Mouse (Mus musculus) neural tube, embryonic 15.5 days (tissue): Measurements from ENCODE around the gene Gimap8. TPM values are rescaled to one million over a fixed set of nuclear protein-coding genes. Genes with fewer than 3 reads are reported as not detected.
A peak's percentile ranks its signal among the peaks of the same experiment; 100 is the strongest.

Source experiments
- ATAC-seq: fragments of 200-750 bp; cut with Nextera tagmentation; 2 replicates; pipeline ENCODE4 v1.8.0; 2017; ENCODE audit warnings: mild to moderate bottlenecking, moderate TSS enrichment, moderate library complexity; ENCODE audit not compliant: low FRiP score
- H3K27ac ChIP-seq: fragments of 300-500 bp; sonication (generic); replicated peaks from 2 replicates; pipeline ENCODE4 v1.5.1; 2015; ENCODE audit warnings: mild to moderate bottlenecking, inconsistent platforms
- H3K27me3 ChIP-seq: fragments of 300-500 bp; sonication (generic); replicated peaks from 2 replicates; pipeline ENCODE4 v1.6.1; 2015; ENCODE audit warnings: inconsistent platforms
- H3K36me3 ChIP-seq: fragments of 300-500 bp; sonication (generic); 2 replicates; pipeline ENCODE4 v1.6.1; 2015; ENCODE audit warnings: inconsistent platforms
- H3K4me1 ChIP-seq: fragments of 300-500 bp; sonication (generic); 2 replicates; pipeline ENCODE4 v1.6.1; 2015; ENCODE audit warnings: inconsistent platforms
- H3K4me2 ChIP-seq: fragments of 300-500 bp; sonication (generic); 2 replicates; pipeline ENCODE4 v1.6.1; 2015; ENCODE audit warnings: inconsistent platforms, mild to moderate bottlenecking, moderate library complexity
- H3K4me3 ChIP-seq: fragments of 300-500 bp; sonication (generic); replicated peaks from 2 replicates; pipeline ENCODE4 v1.5.1; 2015; ENCODE audit warnings: mild to moderate bottlenecking, inconsistent platforms
- H3K9ac ChIP-seq: fragments of 300-500 bp; sonication (generic); replicated peaks from 2 replicates; pipeline ENCODE4 v1.6.1; 2015; ENCODE audit warnings: mild to moderate bottlenecking, inconsistent platforms
- H3K9me3 ChIP-seq: fragments of 300-500 bp; sonication (generic); replicated peaks from 2 replicates; pipeline ENCODE4 v1.6.1; 2016; ENCODE audit warnings: inconsistent platforms
- WGBS: fragments of 180-500 bp; shearing (Covaris S2); methylation state at CpG from one replicate; pipeline ENCODE4 v1.1.7; 2015; ENCODE audit warnings: mixed read lengths; 5-methylcytosine and 5-hydroxymethylcytosine counted together
- polyA plus RNA-seq: library from polyadenylated mRNA; unstranded; fragments of >200 nt; fragmentation: Nextera tagmentation; extraction: Ambion mirVana; gene quantifications from 2 replicates; pipeline ENCODE4 v1.2.1, GENCODE M21; 2015

The Gimap8 gene
- polyA plus RNA-seq, 1 experiment from 2014 or later = 0.73 TPM

DNA sequence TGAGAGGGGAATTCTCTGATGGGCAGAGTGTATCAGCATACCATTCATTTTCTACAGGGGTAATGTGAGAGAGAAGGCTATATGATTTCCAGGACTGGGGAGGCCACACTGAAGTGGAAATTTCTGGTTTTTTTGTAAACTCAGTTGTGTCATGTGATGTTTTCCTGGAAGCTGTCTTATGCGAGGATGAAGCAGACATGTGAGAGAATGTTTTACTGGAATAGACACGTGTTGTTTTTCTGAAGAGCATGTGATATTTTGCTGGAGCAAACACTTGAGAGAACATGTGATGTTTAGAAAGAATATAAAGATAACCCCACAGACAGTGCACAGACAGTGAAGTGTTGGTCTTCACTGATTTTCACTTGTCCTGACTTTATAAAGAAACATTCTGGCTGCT, 8.5 kb upstream of the Gimap8 start:
- H3K4me2 ChIP-seq = no peak overlapping the region
- H3K27ac ChIP-seq = no peak overlapping the region
- H3K27me3 ChIP-seq = no peaks in the 10 kb centered on the region
- H3K4me1 ChIP-seq = no peaks in the 10 kb centered on the region
- H3K9me3 ChIP-seq = no peaks in the 10 kb centered on the region
- H3K9ac ChIP-seq = no peak overlapping the region
- WGBS = 70% methylated on average over 2 of the region's 2 CpGs
- H3K4me3 ChIP-seq = no peak overlapping the region
- no peaks in the 10 kb centered on the region for H3K36me3 ChIP-seq
- ATAC-seq = no peak

DNA sequence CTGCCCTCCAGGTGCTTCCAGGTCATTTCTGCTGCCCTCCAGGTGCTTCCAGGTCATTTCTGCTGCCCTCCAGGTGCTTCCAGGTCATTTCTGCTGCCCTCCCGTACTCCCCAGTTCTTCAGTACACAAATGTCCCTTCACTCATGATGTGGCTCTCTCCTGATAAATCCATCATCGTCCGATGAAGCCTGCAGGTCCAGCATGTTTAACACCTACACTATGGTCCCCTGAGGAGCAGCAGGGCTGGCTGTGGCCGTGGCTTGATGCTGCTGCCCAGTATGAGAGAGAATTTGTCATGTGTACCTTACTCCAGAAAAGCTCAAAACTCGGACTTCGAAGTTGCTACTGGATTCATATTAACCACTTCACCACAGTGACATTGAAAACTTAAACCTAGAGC, 5.6 kb upstream of the Gimap8 start:
- no peak overlapping the region for H3K27ac ChIP-seq
- no peak overlapping the region for H3K9ac ChIP-seq
- no peak overlapping the region for H3K4me2 ChIP-seq
- H3K4me1 ChIP-seq = no peaks in the 10 kb centered on the region
- H3K9me3 ChIP-seq = no peaks in the 10 kb centered on the region
- no peak overlapping the region for H3K4me3 ChIP-seq
- ATAC-seq = no peak
- H3K36me3 ChIP-seq = no peaks in the 10 kb centered on the region
- WGBS = 84% methylated on average over 6 of the region's 6 CpGs
- no peaks in the 10 kb centered on the region for H3K27me3 ChIP-seq

- H3K4me1 ChIP-seq = no peaks in the 10 kb centered on the region
- ATAC-seq = peak; percentile 65; the same call in 1 of the 2 replicates
- H3K36me3 ChIP-seq = no peaks in the 10 kb centered on the region
- no peaks in the 10 kb centered on the region for H3K9me3 ChIP-seq
- H3K4me2 ChIP-seq = no peak overlapping the region
- no peak overlapping the region for H3K9ac ChIP-seq
- no peak overlapping the region for H3K4me3 ChIP-seq
- H3K27ac ChIP-seq = no peak overlapping the region
- WGBS = 23% methylated on average over 4 of the region's 4 CpGs
- no peaks in the 10 kb centered on the region for H3K27me3 ChIP-seq
Observed at GRCm38 (mm10) chr6:48642764-48643292, 4.2 kb upstream of the Gimap8 start.

DNA sequence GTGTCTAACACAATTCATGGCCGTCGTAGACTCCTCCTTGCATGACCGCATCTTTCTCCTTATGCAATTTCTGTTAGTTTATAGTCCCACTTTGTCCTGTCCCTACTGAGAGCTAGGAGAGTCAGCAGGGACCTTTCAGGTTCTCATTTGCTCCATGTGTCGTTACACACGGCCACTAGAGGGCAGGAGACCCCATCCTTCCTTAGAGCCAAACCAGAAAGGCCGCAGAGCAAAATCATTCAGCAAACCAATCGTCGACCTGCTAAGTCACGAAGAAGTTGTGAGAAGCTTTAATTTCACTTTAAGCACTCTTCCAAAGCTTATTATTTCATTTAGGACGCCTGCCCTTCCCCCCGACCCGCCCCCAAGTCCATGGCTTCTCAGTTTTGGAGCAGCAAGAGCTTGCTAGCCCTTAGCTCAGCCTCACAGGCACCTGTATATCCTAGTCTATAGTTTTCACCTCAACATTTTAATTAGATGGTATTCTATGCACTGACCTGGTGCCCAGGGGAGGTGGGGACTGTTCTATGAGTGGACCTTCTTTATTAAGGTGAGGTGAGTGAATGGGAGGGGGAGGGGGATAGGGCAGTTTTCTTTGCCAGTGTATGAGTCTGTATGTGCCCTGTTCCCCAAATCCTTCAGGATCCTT, 1.2 kb upstream of the Gimap8 start:
- Histone ChIP-seq H3K4me3 (no peak overlapping the region), H3K4me2 (no peak overlapping the region), H3K9ac (no peak overlapping the region), H3K9me3 (no peaks in the 10 kb centered on the region), H3K27ac (no peak overlapping the region), H3K36me3 (no peaks in the 10 kb centered on the region), H3K4me1 (no peaks in the 10 kb centered on the region), H3K27me3 (no peaks in the 10 kb centered on the region)
- 17% methylated on average over 12 of the region's 12 CpGs for WGBS
- ATAC-seq = peak; percentile 45; the same call in 1 of the 2 replicates

DNA sequence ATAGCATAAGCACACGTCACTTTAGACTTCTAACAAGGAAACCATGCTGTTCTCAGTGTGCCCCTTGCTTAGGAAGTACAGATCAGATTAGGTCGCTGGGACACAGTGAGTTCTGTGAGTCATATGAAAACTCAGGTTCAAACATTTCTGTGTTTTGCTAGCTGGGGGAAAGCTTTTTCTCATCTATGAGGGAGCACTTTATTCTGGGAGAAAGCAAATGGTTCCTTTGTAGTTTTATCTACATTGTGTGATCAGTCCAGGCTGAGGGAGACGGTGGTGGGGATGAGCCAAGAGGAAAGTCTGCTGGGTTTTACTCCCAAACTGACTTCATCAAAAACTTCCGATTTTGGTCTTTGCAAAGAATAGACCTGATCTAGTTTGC, 734 bp upstream of the Gimap8 start:
- ATAC-seq = no peak
- Histone ChIP-seq H3K27me3 (no peaks in the 10 kb centered on the region), H3K4me1 (no peaks in the 10 kb centered on the region), H3K9me3 (no peaks in the 10 kb centered on the region), H3K9ac (no peak overlapping the region), H3K36me3 (no peaks in the 10 kb centered on the region), H3K4me3 (no peak overlapping the region), H3K4me2 (no peak overlapping the region), H3K27ac (no peak overlapping the region)
- WGBS = 87% methylated on average over 4 of the region's 4 CpGs

- Histone ChIP-seq H3K4me3 (no peak overlapping the region), H3K36me3 (no peaks in the 10 kb centered on the region), H3K27me3 (no peaks in the 10 kb centered on the region), H3K9ac (no peak overlapping the region), H3K4me1 (no peaks in the 10 kb centered on the region), H3K9me3 (no peaks in the 10 kb centered on the region), H3K4me2 (no peak overlapping the region), H3K27ac (no peak overlapping the region)
- no peak for ATAC-seq
- WGBS = 88% methylated on average over 2 of the region's 2 CpGs
Observed at GRCm38 (mm10) chr6:48647611-48648010, 577 bp downstream of the Gimap8 start.

DNA sequence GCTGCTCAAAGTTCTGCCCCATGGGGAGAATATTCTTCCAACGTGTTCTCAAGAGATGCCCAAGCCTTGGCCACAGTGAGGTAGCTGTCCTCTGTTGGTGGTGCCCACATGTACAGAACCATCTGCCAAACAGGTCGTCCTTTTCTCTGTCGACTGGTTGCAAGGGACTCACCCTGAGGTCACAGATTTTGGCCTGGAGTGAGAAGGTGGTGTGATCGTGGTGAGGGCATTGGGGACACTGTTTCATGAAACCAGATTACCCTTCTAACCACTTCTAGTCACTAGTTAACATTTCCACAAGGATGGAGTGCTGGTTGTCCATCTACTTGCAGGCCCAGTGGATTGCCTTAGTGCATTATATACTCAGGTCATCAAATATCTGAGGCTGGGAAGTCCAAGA, 1.7 kb downstream of the Gimap8 start:
- H3K27ac ChIP-seq = no peak overlapping the region
- 90% methylated on average over 4 of the region's 4 CpGs for WGBS
- no peaks in the 10 kb centered on the region for H3K4me1 ChIP-seq
- H3K9ac ChIP-seq = no peak overlapping the region
- no peaks in the 10 kb centered on the region for H3K36me3 ChIP-seq
- no peak for ATAC-seq
- no peak overlapping the region for H3K4me3 ChIP-seq
- H3K4me2 ChIP-seq = no peak overlapping the region
- H3K9me3 ChIP-seq = no peaks in the 10 kb centered on the region
- no peaks in the 10 kb centered on the region for H3K27me3 ChIP-seq

DNA sequence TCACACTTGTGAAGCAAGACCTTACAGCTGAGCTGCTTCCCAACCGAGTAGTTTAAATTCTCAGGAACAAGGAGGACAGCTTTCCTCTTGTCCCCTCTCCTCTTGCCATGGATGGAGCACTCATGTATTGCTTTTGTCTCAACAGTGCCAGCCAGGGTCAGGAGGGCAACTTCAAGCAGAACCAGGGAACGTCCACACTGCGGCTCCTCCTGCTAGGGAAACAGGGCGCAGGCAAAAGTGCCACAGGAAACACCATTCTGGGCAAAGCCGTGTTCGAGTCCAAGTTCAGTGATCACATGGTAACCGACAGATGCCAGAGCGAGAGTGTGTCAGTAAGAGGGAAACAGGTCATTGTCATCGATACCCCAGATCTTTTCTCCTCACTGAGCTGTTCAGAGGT, 3.0 kb downstream of the Gimap8 start:
- H3K4me3 ChIP-seq = no peak overlapping the region
- WGBS = 93% methylated on average over 9 of the region's 9 CpGs
- H3K9ac ChIP-seq = no peak overlapping the region
- H3K27me3 ChIP-seq = no peaks in the 10 kb centered on the region
- ATAC-seq = no peak
- H3K27ac ChIP-seq = no peak overlapping the region
- no peaks in the 10 kb centered on the region for H3K4me1 ChIP-seq
- no peak overlapping the region for H3K4me2 ChIP-seq
- no peaks in the 10 kb centered on the region for H3K36me3 ChIP-seq
- no peaks in the 10 kb centered on the region for H3K9me3 ChIP-seq

DNA sequence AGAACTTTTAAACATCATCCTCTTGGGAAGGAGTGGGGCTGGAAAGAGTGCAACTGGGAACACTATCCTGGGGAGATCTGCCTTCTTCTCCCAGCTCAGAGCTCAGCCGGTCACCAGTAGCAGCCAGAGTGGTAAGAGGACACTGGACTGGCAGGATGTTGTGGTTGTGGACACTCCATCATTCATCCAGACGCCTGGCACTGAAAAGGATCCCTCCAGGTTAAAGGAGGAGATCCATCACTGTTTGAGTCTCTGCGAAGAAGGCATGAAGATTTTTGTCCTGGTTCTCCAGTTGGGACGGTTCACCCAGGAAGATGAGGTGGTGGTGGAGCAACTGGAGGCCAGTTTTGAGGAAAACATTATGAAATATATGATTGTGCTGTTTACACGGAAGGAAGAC, 11.7 kb downstream of the Gimap8 start:
- Histone ChIP-seq H3K9ac (no peak overlapping the region), H3K4me3 (no peak overlapping the region), H3K27ac (no peak overlapping the region), H3K36me3 (no peaks in the 10 kb centered on the region), H3K9me3 (no peaks in the 10 kb centered on the region), H3K27me3 (no peaks in the 10 kb centered on the region), H3K4me2 (no peak overlapping the region), H3K4me1 (no peaks in the 10 kb centered on the region)
- ATAC-seq = no peak
- WGBS = 86% methylated on average over 5 of the region's 5 CpGs

DNA sequence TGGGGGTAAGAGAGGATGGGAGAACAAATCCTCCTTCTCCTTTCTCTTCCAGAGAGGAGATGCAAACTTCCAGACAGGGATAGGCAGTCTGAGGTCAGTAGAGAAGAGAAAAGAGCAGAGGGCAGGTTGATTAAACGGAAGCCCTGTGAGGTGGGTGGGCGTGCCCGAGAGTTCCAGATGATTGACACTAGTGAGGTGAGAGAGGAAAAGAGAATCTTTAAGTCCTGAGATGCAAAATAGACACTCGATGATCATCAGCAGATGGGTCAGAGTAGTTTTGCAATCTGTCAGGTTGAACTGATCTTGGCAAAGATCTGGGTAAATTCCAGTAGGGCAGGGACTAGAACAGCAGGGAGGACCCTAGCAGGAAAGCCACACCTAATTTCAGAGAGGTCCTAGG, 17.7 kb downstream of the Gimap8 start:
- H3K4me1 ChIP-seq = no peaks in the 10 kb centered on the region
- no peaks in the 10 kb centered on the region for H3K9me3 ChIP-seq
- ATAC-seq = no peak
- no peak overlapping the region for H3K9ac ChIP-seq
- no peak overlapping the region for H3K4me3 ChIP-seq
- WGBS = 87% methylated on average over 4 of the region's 4 CpGs
- H3K27me3 ChIP-seq = no peaks in the 10 kb centered on the region
- no peak overlapping the region for H3K27ac ChIP-seq
- H3K4me2 ChIP-seq = no peak overlapping the region
- no peaks in the 10 kb centered on the region for H3K36me3 ChIP-seq

DNA sequence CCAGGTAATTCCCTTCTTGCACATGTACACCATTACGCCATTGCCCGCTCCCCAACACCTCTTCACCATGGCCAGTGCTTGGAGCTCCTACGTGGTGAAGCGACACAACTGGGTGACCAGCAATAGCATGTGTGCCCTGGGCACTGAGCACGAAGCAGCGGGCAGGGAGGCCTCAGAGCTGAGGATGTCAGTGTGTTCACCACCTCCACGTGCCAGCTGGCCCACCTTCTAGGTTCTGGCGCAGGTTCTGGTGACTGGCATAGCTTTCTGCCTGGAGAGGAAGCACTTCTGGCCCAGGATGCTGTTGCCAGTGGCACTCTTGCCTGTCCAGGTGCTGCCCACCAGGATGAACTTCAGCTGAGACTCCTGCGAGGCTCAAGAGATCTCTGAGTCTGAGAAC, 18.4 kb downstream of the Gimap8 start:
- H3K27me3 ChIP-seq = no peaks in the 10 kb centered on the region
- H3K4me2 ChIP-seq = no peak overlapping the region
- H3K36me3 ChIP-seq = no peaks in the 10 kb centered on the region
- no peaks in the 10 kb centered on the region for H3K4me1 ChIP-seq
- 94% methylated on average over 9 of the region's 9 CpGs for WGBS
- no peak overlapping the region for H3K27ac ChIP-seq
- H3K9ac ChIP-seq = no peak overlapping the region
- no peaks in the 10 kb centered on the region for H3K9me3 ChIP-seq
- no peak overlapping the region for H3K4me3 ChIP-seq
- ATAC-seq = no peak

GRCm38 (mm10) chr6:48666159-48666586, 19.1 kb downstream of the Gimap8 start:
- H3K27me3 ChIP-seq = no peaks in the 10 kb centered on the region
- H3K4me2 ChIP-seq = no peak overlapping the region
- H3K27ac ChIP-seq = no peak overlapping the region
- H3K4me3 ChIP-seq = no peak overlapping the region
- no peaks in the 10 kb centered on the region for H3K4me1 ChIP-seq
- H3K9me3 ChIP-seq = no peaks in the 10 kb centered on the region
- ATAC-seq = no peak
- 60% methylated on average over 7 of the region's 7 CpGs for WGBS
- no peak overlapping the region for H3K9ac ChIP-seq
- H3K36me3 ChIP-seq = no peaks in the 10 kb centered on the region
